Mouse (Mus musculus): ENCODE results near the gene Ky.

GRCm38 (mm10) chr9:102541666-102542065 lies 36.1 kb downstream of the Ky start:
- TF ChIP-seq CTCF (IDR thresholded peaks at IDR 0.05; ENCODE audit: insufficient read depth, low read depth, low read length) (no peak), POLR2A (IDR thresholded peaks at IDR 0.05; ENCODE audit: insufficient read depth, low read depth, low read length) (no peak)

Measured in olfactory bulb, adult 2 months (tissue).